Mouse (Mus musculus): Measurements from ENCODE around the gene Lrrk1. TPM values are rescaled to one million over a fixed set of nuclear protein-coding genes. Genes with fewer than 3 reads are reported as not detected.

Gene Lrrk1
- polyA plus RNA-seq, 1 experiment from 2014 or later = 2.9 TPM

DNA sequence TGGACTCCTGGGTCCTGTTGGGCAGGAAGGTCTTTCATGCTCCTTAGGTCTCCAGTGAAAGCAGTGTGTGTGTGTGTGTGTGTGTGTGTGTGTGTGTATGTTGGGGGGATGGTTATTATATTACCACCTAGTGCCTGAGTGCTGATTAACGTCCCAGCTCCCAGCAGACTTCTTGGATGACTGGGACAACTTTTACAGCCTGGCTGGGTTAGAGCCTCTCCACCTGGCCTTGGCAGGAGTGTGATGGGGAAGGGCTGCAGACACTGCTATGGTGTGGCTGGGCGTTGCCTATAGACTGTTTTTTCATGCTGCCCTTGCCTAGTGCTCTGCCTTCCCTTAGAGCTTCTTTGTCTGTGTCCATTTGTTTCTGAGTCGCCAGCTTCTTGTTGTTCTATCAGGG lies 48.1 kb downstream of the Lrrk1 start:
- no peak overlapping the region for H3K4me3 ChIP-seq (ENCODE audit: low read depth, low read length)
- WGBS = 66% methylated on average over 3 of the region's 3 CpGs
- DNase-seq (ENCODE audit: low spot score) (no peak), ATAC-seq (ENCODE audit: low FRiP score) (no peak)
- no peaks in the 10 kb centered on the region for H3K4me1 ChIP-seq (replicated peaks; ENCODE audit: control insufficient read depth, insufficient read depth, low read length)
- H3K9me3 ChIP-seq (ENCODE audit: control insufficient read depth, low read length) = no peaks in the 10 kb centered on the region
- H3K27me3 ChIP-seq (ENCODE audit: control insufficient read depth, insufficient read depth, low read length) = no peaks in the 10 kb centered on the region
- no peak overlapping the region for H3K4me2 ChIP-seq (replicated peaks; ENCODE audit: low read depth, low read length)
- no peak overlapping the region for H3K9ac ChIP-seq (ENCODE audit: low read depth, low read length)
- no peak overlapping the region for H3K27ac ChIP-seq (ENCODE audit: low read depth, low read length)
- no peaks in the 10 kb centered on the region for H3K36me3 ChIP-seq (ENCODE audit: control insufficient read depth, insufficient read depth, low read length)

DNA sequence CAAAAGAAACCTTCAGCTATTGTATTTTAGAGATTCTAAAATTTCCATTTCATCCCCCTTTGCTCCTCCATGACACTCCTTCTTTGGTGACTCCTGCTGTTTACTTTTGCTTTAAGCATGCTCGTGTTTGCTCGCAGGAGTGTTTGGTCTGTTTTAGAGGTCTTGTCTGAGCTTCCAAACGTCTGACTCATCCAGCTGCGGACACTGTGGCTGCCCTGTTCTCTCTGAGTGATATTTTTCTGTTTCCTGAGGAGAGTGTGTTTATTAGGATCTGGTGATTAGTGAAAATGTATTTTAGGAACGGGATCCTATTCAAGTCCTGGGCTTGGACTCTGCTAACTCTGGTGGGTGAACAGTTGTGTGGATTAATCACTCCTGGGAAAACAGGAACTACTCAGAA lies 48.5 kb downstream of the Lrrk1 start:
- no peak for ATAC-seq (ENCODE audit: low FRiP score)
- Histone ChIP-seq H3K27ac (ENCODE audit: low read depth, low read length) (no peak overlapping the region), H3K9ac (ENCODE audit: low read depth, low read length) (no peak overlapping the region)

DNA sequence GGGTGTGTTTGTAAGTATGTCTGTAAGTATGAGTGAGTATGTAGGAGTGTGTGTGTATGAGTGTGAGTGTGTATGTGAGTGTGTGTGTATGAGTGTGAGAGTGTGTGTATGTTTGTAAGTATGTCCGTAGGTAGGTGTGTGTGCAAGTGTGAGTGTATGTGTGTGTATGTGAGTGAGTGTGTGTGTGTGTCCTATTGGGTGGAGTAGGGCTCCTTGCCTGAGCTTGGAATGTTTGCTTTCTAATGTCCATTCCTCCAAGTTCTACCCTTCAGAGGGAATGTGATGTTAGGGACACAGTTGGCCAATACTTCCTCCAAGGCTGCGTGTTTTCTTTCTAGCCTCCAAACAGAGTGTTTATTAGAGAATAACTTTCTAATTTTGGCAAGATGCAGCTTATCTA lies 51.2 kb downstream of the Lrrk1 start:
- 94% methylated on average over 2 of the region's 2 CpGs for WGBS
- no peak overlapping the region for H3K27ac ChIP-seq (ENCODE audit: low read depth, low read length)
- no peaks in the 10 kb centered on the region for H3K36me3 ChIP-seq (ENCODE audit: control insufficient read depth, insufficient read depth, low read length)
- H3K4me3 ChIP-seq (ENCODE audit: low read depth, low read length) = no peak overlapping the region
- ATAC-seq (ENCODE audit: low FRiP score) (no peak), DNase-seq (ENCODE audit: low spot score) (no peak)
- no peaks in the 10 kb centered on the region for H3K9me3 ChIP-seq (ENCODE audit: control insufficient read depth, low read length)
- H3K4me1 ChIP-seq (replicated peaks; ENCODE audit: control insufficient read depth, insufficient read depth, low read length) = no peaks in the 10 kb centered on the region
- no peaks in the 10 kb centered on the region for H3K27me3 ChIP-seq (ENCODE audit: control insufficient read depth, insufficient read depth, low read length)
- H3K4me2 ChIP-seq (replicated peaks; ENCODE audit: low read depth, low read length) = no peak overlapping the region
- no peak overlapping the region for H3K9ac ChIP-seq (ENCODE audit: low read depth, low read length)

More for the DNA sequence above, 48.5 kb downstream of the Lrrk1 start:
- WGBS = 61% methylated on average over 5 of the region's 5 CpGs
- H3K4me3 ChIP-seq (ENCODE audit: low read depth, low read length) = no peak overlapping the region
- DNase-seq (ENCODE audit: low spot score) = no peak
- no peak overlapping the region for H3K4me2 ChIP-seq (replicated peaks; ENCODE audit: low read depth, low read length)
- no peaks in the 10 kb centered on the region for H3K36me3 ChIP-seq (ENCODE audit: control insufficient read depth, insufficient read depth, low read length)
- H3K9me3 ChIP-seq (ENCODE audit: control insufficient read depth, low read length) = no peaks in the 10 kb centered on the region
- H3K4me1 ChIP-seq (replicated peaks; ENCODE audit: control insufficient read depth, insufficient read depth, low read length) = no peaks in the 10 kb centered on the region
- H3K27me3 ChIP-seq (ENCODE audit: control insufficient read depth, insufficient read depth, low read length) = no peaks in the 10 kb centered on the region

DNA sequence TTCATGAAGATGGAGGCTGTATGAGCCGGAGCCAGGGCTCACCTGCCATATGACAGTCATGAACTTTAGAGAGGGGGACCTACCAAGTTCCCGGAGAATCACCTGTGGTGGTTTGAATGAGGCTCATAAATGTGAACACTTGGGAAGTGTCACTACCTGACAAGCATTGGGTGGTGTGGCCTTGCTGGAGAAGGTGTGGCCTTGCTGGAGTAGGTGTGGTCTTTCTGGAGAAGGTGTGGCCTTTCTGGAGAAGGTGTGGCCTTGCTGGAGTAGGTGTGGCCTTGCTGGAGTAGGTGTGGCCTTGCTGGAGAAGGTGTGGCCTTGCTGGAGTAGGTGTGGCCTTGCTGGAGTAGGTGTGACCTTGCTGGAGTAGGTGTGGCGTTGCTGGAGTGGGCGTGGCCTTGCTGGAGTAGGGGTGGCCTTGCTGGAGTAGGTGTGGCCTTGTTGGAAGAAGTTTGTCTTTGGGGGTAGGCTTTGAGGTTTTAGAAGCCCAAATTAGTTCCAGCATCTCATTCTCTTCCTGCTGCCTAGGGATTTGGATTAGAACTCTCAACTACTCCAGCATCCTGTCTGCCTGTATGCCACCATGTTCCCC lies 54.1 kb downstream of the Lrrk1 start:
- H3K9ac ChIP-seq (ENCODE audit: low read depth, low read length) = no peak overlapping the region
- H3K36me3 ChIP-seq (ENCODE audit: control insufficient read depth, insufficient read depth, low read length) = no peaks in the 10 kb centered on the region
- H3K4me1 ChIP-seq (replicated peaks; ENCODE audit: control insufficient read depth, insufficient read depth, low read length) = no peaks in the 10 kb centered on the region
- H3K27me3 ChIP-seq (ENCODE audit: control insufficient read depth, insufficient read depth, low read length) = no peaks in the 10 kb centered on the region
- ATAC-seq (ENCODE audit: low FRiP score) (no peak), DNase-seq (ENCODE audit: low spot score) (no peak)
- no peak overlapping the region for H3K4me2 ChIP-seq (replicated peaks; ENCODE audit: low read depth, low read length)
- H3K27ac ChIP-seq (ENCODE audit: low read depth, low read length) = no peak overlapping the region
- no peak overlapping the region for H3K4me3 ChIP-seq (ENCODE audit: low read depth, low read length)
- H3K9me3 ChIP-seq (ENCODE audit: control insufficient read depth, low read length) = no peaks in the 10 kb centered on the region
- WGBS = 84% methylated on average over 4 of the region's 4 CpGs

DNA sequence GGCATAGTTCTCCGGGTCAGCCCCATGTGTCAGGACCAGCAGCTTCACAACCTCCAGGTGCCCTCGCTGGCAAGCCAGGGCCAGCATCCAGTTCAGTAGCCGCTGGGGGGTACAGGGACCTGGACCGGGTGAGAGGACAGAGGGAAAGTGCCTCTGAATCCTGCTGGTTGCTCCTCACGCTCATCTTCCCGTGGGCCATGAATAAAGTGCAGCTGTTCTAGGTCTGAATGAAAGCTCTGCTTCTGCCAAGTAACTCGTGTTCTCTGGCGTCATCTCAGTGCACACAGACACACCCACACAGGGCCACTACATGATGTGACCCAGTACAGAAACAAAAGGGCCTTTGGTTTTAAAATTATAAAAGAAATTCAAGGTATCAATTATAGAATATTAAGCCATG lies 55.8 kb downstream of the Lrrk1 start:
- Histone ChIP-seq H3K36me3 (ENCODE audit: control insufficient read depth, insufficient read depth, low read length) (no peaks in the 10 kb centered on the region), H3K4me3 (ENCODE audit: low read depth, low read length) (no peak overlapping the region), H3K4me2 (replicated peaks; ENCODE audit: low read depth, low read length) (no peak overlapping the region), H3K27me3 (ENCODE audit: control insufficient read depth, insufficient read depth, low read length) (no peaks in the 10 kb centered on the region), H3K27ac (ENCODE audit: low read depth, low read length) (no peak overlapping the region), H3K9me3 (ENCODE audit: control insufficient read depth, low read length) (no peaks in the 10 kb centered on the region), H3K4me1 (replicated peaks; ENCODE audit: control insufficient read depth, insufficient read depth, low read length) (no peaks in the 10 kb centered on the region), H3K9ac (ENCODE audit: low read depth, low read length) (no peak overlapping the region)
- no peak for ATAC-seq (ENCODE audit: low FRiP score)
- WGBS = 91% methylated on average over 8 of the region's 8 CpGs
- DNase-seq (ENCODE audit: low spot score) = no peak

DNA sequence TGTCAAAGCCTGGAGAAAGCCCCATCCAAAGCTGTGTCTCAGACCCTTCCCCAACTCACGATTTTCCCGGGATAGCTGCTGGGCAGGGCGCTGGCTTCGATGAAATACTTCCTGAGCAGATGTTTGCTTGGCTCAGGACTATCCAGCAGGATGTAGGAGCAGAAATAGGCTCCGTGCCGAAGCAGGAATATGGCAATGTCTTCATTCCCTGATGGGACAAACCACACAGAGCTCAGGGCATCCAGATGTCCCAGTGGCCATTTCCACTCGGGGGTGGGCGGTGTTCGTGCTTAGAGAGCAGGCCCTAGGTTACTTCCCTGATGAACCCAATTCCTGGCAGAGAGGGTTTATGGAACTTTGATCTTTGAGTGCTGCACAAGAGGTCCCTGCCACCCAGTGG lies 57.5 kb downstream of the Lrrk1 start:
- Histone ChIP-seq H3K27me3 (ENCODE audit: control insufficient read depth, insufficient read depth, low read length) (no peaks in the 10 kb centered on the region), H3K27ac (ENCODE audit: low read depth, low read length) (no peak overlapping the region), H3K9me3 (ENCODE audit: control insufficient read depth, low read length) (no peaks in the 10 kb centered on the region), H3K36me3 (ENCODE audit: control insufficient read depth, insufficient read depth, low read length) (no peaks in the 10 kb centered on the region), H3K9ac (ENCODE audit: low read depth, low read length) (no peak overlapping the region), H3K4me3 (ENCODE audit: low read depth, low read length) (no peak overlapping the region), H3K4me2 (replicated peaks; ENCODE audit: low read depth, low read length) (no peak overlapping the region), H3K4me1 (replicated peaks; ENCODE audit: control insufficient read depth, insufficient read depth, low read length) (no peaks in the 10 kb centered on the region)
- WGBS = 88% methylated on average over 9 of the region's 9 CpGs
- ATAC-seq (ENCODE audit: low FRiP score) (no peak), DNase-seq (ENCODE audit: low spot score) (no peak)

DNA sequence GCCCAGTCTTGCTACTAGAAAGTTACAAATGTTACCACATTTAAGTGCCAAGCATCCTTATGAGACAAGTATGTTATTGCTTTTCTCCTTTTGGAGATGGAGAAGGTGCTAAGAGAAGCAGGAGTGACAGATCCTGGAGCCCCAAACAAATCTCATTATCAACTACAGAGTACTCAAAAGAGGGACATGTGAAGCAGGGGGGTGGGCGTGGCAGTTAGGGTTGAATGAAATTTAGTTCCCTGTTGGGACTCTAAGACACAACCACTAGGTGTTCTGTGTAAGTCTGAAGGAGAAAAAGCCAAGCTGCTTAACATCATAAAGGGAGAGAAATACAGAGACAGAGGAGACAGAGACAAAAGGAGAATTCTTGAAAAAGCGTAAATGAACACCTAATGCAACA lies 60.6 kb downstream of the Lrrk1 start:
- H3K9ac ChIP-seq (ENCODE audit: low read depth, low read length) = no peak overlapping the region
- H3K4me1 ChIP-seq (replicated peaks; ENCODE audit: control insufficient read depth, insufficient read depth, low read length) = no peaks in the 10 kb centered on the region
- H3K27ac ChIP-seq (ENCODE audit: low read depth, low read length) = no peak overlapping the region
- no peaks in the 10 kb centered on the region for H3K36me3 ChIP-seq (ENCODE audit: control insufficient read depth, insufficient read depth, low read length)
- DNase-seq (ENCODE audit: low spot score) = no peak
- no peak for ATAC-seq (ENCODE audit: low FRiP score)
- no peaks in the 10 kb centered on the region for H3K9me3 ChIP-seq (ENCODE audit: control insufficient read depth, low read length)
- no peak overlapping the region for H3K4me3 ChIP-seq (ENCODE audit: low read depth, low read length)
- WGBS = 85% methylated on average over 2 of the region's 2 CpGs
- no peaks in the 10 kb centered on the region for H3K27me3 ChIP-seq (ENCODE audit: control insufficient read depth, insufficient read depth, low read length)
- no peak overlapping the region for H3K4me2 ChIP-seq (replicated peaks; ENCODE audit: low read depth, low read length)

DNA sequence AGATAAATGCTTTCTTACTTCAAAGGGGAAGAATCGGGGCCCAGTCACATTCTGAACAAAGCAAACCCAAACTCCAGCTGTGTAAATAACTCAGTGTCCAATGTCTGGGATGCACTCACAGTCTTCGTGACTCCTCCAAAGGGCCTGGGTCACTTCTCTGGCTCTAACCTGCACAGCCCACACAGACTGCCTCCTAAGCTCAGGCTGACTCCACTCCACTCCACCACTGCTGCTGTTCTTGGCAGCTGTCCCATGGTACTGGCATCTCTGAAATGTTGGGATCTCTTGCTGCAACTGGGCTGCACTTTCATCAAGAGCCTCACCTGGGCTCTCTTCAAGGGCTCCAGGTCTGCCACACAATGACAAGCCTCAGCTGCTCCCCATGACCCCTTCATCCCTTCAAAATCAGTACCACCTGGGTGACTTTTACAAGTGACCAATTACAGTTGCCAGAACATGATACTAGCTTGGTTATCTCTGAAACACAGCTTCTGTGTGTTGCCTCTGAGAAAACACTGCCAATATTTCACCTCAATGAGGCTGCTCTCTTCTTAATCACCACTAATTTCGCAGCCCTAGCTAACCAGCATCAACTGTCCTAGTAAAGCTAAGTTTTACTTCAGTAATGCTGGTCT lies 62.6 kb downstream of the Lrrk1 start:
- Histone ChIP-seq H3K4me3 (ENCODE audit: low read depth, low read length) (no peak overlapping the region), H3K27me3 (ENCODE audit: control insufficient read depth, insufficient read depth, low read length) (no peaks in the 10 kb centered on the region), H3K9ac (ENCODE audit: low read depth, low read length) (no peak overlapping the region), H3K4me2 (replicated peaks; ENCODE audit: low read depth, low read length) (no peak overlapping the region), H3K27ac (ENCODE audit: low read depth, low read length) (no peak overlapping the region), H3K4me1 (replicated peaks; ENCODE audit: control insufficient read depth, insufficient read depth, low read length) (no peaks in the 10 kb centered on the region), H3K36me3 (ENCODE audit: control insufficient read depth, insufficient read depth, low read length) (no peaks in the 10 kb centered on the region), H3K9me3 (ENCODE audit: control insufficient read depth, low read length) (no peaks in the 10 kb centered on the region)
- 65% methylated on average over 3 of the region's 3 CpGs for WGBS
- no peak for ATAC-seq (ENCODE audit: low FRiP score)
- no peak for DNase-seq (ENCODE audit: low spot score)

DNA sequence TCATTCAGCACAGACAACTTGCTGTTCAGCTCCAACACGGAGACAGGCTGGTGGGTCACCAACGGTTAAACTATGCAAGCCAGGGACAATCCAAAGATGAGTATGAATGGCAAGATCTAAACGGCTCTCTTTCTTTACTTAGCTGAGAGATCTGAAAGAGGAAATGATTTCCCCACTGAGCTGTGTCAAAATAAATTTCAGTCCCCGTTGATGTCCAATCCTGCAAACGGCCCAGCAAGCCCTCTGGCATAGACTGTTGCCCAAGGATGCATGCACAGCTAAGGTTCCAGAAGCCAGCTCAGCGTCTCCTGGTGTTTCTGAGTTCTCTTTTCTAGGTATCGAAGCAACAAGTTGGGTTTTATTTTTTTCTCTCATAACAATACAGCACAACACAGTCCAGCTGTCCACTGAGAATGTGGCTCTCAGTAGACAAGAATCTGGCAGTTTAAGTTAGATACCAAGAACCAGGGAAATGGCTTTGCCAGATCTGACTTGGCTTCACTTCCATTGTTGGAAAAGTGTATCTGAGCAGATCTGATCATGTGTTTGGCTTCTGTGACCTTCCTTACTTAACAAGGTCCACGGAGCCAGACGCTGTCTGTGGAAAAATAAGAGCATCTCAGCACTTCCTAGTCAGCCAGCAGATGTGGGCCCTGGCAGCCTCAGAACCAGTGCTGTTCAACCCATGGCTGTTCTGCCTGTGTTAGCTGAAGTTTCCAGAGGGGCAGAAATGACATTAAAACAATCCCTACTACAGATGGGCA lies 64.7 kb downstream of the Lrrk1 start:
- no peaks in the 10 kb centered on the region for H3K36me3 ChIP-seq (ENCODE audit: control insufficient read depth, insufficient read depth, low read length)
- no peaks in the 10 kb centered on the region for H3K27me3 ChIP-seq (ENCODE audit: control insufficient read depth, insufficient read depth, low read length)
- no peak overlapping the region for H3K9ac ChIP-seq (ENCODE audit: low read depth, low read length)
- WGBS = 82% methylated on average over 9 of the region's 9 CpGs
- no peaks in the 10 kb centered on the region for H3K4me1 ChIP-seq (replicated peaks; ENCODE audit: control insufficient read depth, insufficient read depth, low read length)
- DNase-seq (ENCODE audit: low spot score) (no peak), ATAC-seq (ENCODE audit: low FRiP score) (no peak)
- H3K4me3 ChIP-seq (ENCODE audit: low read depth, low read length) = no peak overlapping the region
- no peak overlapping the region for H3K27ac ChIP-seq (ENCODE audit: low read depth, low read length)
- H3K9me3 ChIP-seq (ENCODE audit: control insufficient read depth, low read length) = no peaks in the 10 kb centered on the region
- no peak overlapping the region for H3K4me2 ChIP-seq (replicated peaks; ENCODE audit: low read depth, low read length)
